Mouse (Mus musculus): Measurements from ENCODE around the gene Adamts16.

Gene Adamts16

DNA sequence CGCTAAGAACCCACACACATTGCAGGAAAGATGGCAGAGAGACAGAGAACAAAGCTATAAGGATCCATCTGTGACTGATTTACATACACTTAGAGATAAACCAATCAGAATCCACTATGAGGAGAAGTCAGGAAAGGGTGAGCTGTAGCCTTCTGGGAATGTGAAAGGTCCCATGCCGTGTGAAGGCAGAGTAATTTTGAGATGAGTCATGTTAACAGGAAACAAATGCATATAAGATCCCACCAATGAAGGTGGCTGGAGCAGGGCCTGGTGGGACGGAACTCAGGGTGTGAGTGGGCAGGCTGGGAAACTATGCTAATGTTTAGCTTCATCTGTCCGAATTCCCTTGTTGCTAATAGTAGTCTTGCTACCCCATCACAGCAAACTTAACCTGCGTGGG, 128.3 kb downstream of the Adamts16 start:
- no peak for DNase-seq (ENCODE audit: low spot score)

DNA sequence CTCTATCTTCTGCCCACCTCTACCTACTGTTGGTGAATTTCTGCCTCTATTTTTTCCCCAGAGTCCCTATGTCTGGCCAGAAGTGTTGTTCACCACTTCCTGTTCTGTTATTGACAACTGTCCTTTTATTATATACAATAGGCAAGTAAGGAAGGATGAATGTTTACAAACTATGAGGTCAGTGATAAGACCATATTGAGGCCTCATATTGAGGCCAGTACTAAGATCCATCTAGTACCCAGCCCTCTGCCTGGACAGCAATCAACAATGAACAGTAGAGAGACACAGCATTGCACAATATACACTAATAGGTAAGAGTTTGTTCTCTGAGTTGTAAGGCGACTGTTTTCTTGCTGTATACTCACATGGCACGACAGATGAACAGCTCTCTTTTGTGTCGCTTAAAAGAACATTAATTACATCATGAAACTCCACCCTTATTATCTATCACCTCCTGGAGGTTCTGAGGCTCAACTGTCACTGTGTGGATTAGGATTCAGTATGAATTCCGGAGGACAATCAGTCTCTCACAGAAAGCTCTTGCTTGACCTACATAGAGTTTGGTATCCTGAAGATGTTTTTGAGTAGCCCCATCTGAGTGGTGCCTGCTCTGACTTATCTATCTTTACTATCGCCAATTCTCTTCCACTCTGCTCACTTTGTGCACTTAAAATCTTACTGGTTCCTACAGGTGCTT, 134.3 kb downstream of the Adamts16 start:
- DNase-seq (ENCODE audit: low spot score) = no peak

DNA sequence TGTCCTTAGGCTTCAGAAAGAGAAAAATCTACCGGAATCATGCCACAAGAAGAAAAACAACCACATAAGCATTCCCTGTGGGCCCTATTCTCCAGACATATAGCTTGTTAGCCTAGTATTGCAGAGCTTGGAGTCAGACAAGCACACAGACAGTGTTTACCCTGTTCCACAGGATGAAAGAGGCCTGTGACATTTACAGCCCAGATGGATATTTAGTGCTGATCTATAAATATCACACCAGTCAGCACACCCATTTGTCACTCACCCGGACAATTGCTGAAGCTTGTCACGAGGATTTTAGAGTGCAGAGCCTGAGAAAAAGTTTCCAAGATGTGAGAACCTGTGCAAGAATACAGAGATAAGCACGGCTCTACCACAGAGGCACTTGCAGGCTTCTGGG, 138.7 kb downstream of the Adamts16 start:
- no peak for DNase-seq (ENCODE audit: low spot score)

DNA sequence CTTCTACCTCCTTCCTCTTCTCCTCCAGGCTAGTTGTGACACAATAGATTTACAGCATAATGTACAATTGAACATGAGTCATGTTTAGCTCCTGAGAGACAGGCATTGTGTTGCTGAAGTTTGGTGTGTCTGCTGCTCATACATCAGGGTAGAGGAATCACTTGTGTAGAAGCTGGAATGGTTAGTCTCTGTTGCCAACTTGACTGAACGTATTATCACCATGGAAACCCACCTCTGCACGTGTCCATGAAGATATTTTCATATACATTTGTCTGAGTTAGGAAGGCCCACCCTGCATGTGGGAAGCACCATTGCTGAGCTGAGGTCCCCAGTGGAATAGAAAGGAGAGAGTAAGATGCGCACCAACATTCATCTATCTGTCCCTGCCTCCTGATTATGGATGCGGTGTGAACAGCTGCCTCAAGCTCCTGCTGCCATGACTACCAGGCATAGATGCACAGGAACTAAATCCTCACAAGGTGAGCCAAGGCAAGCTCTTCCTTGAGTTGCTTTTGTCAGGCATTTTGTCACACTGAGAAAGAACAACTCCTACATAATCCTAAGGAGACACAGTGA, 142.7 kb downstream of the Adamts16 start:
- no peak for DNase-seq (ENCODE audit: low spot score)

DNA sequence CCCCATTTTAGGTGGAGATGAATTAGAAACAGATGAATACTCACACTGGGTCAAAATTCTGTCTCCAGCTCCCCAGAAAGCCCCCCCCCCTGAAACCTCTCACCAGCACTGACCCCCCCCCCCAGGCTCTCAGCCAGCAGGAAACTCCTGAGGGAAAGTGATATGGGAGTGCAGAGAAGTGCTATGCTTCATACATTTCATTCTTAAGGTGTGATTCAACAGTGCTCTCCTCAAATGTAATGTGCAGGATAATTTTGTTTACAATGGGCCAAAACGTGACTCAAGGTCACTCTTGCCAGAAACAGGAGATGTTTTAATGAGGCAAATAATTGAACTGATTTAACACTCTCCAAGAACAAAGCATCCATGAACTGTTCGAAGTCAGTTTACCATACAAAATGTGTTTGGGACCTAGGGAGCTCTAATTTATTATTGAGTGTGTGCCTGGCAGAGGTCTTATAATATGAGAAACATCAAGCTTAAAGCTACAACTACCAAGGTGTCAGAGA, 152.1 kb downstream of the Adamts16 start:
- DNase-seq (ENCODE audit: low spot score) = no peak

DNA sequence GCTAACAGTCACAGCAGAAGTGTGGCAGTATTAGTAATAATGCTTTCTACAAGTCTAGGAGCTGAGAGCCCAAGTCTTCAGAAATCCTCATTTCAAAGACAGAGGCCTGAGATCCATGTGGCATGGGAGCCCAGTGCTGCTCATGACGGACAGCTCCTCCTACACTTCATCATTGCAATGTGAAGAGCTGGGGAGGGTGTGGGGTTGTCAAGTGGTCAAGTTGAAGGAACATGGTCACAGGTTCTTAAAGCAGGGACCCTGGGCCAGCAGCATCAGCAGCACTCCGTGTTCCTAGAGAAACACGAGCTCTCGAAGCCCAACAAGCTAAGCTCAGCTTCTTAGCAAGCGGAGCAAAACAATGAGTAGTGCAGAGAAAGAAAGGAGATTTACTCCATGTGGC, 155.8 kb downstream of the Adamts16 start:
- DNase-seq (ENCODE audit: low spot score) = no peak

DNA sequence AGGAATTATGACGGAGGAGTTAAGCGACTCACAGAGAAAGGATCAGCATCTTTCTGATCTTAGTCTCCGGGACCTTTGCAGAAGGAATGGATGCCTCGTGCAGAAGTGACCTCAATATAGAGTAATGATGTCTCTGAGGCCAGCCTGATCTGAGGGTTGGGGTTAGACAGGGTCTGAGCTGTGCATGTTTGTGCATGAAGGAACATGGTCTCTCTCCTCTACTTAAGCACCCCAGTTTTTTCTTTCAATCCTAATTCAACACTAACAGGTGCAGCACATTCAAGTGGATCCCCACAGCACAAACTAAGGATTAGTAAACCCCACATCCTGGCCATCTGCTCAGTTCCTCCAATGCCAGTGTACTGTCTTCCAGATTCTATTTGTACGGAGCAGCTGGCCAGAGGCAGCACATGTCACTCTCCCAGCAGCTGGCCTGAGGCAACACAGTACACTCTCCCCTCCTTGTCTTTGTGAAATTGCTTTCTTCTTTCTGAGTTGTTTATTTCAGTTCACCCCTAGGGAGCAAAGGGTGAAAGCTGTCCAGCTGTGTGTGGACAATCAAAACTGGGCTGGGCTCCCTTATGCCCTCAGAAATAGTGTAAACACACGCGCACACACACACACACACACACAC, 156.5 kb downstream of the Adamts16 start:
- no peak for DNase-seq (ENCODE audit: low spot score)

DNA sequence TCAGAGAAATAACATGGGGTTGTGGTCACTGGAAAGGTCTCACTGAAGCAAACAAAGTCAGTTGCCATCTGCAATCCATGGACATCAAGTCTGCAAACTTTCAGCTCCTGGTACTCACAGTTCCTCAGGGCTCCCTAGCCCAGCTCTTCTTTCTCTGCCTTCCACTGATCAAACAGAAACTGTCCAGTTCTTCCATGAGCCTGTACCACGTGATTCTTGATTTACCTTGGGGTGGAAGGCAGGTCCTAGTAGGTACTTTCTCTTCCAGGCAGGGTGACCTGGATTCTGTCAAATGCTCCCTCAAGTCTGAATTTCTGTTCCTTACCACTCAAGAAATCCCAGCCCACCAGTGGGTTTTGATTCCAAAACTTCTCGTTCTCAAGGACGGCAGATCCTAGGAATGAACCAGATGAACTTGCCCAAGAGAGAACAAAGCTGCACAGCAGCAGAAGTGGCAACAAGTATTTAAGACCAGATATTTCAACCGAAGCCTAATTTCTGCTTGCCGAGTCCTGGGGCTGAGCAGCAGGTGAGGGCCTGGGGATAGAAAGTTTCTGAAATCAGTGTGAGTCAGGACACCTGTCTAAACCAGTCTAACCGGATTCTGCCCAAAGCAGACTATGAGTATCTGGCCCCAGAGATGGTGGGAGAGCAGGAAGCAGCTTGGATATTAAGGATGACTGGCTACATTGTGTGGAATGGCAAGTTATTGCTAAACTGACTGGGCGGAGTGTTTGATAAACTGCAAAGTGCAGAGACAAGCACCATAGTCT, 160.0 kb downstream of the Adamts16 start:
- DNase-seq (ENCODE audit: low spot score) = no peak

DNA sequence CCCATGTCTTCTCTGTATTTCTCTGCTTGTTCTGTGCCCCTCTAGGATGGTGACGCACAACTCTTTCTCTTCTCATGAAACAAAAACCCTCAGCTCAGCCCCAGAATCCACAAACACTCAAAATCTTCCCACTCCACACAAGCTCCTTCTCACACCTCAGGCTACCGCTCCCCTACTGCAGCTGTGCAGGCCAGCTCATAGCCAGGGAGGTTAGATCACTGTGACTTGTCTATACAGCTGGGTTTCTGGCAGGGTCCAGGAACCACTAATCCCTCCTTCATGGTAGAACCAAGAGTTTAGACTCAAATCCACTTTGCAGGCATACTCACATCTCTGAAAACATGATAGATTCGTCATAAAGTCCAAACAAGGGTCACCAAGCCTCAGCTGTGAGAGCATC, 161.3 kb downstream of the Adamts16 start:
- DNase-seq (ENCODE audit: low spot score) = no peak

Data from T-cell, adult 2 months (primary cell).